Mouse (Mus musculus) MEL (cell line): ENCODE data around the gene Med19.

Experiments
- ETS1 ChIP-seq: IDR thresholded peaks from 2 replicates; pipeline ENCODE4 v1.6.1; 2012; ENCODE audit warnings: low read depth, mild to moderate bottlenecking, inconsistent platforms, low read length, improper control_type of control experiment, moderate library complexity
- MXI1 ChIP-seq: IDR thresholded peaks from 2 replicates; pipeline ENCODE4 v1.6.1; 2011; ENCODE audit warnings: mild to moderate bottlenecking, low read depth, low read length, improper control_type of control experiment
- RCOR1 ChIP-seq: IDR thresholded peaks from 2 replicates; pipeline ENCODE4 v1.6.1; 2012; ENCODE audit warnings: low read depth, mild to moderate bottlenecking, inconsistent platforms, low read length, improper control_type of control experiment

DNA sequence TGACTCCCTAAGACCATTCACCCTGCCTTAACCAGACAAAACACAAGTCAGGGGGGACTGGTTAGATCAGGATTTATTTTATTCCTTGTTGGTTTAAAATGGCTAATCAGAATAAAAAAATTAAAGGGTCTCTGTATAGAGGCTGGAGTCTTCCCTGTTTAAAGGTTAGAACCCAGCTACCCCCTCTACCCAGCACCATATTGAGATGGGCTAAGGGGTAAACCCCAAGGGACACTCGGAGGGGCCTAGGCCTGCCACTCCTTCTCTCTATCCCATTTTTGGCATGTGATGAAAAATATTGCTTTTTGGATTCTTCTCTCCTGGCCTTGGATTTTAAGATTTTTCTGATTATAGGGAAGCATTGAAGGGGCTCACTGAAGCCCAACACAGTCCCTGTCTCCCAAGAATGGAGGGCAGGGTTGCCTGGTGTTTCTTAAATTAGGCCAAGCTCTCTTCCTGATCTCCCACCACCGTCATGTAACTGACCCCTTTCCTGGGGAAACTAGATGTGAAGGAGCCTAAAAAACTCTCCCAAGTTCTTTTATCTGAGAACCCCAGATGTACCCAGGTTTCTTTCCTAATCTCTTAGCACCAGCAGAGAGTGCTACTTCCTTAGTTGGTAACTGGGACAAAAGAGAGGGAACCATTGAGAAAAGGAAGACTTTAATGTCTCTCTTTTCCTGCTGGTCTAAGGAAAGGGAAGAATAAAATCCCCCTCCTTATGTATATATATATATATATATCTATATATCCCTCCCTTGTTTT, 10.1 kb downstream of the Med19 start:
- TF ChIP-seq MXI1 (no peak), ETS1 (no peak), RCOR1 (peak; percentile 63; the same call in 1 of the 2 replicates)
